In the genomic region with DNA sequence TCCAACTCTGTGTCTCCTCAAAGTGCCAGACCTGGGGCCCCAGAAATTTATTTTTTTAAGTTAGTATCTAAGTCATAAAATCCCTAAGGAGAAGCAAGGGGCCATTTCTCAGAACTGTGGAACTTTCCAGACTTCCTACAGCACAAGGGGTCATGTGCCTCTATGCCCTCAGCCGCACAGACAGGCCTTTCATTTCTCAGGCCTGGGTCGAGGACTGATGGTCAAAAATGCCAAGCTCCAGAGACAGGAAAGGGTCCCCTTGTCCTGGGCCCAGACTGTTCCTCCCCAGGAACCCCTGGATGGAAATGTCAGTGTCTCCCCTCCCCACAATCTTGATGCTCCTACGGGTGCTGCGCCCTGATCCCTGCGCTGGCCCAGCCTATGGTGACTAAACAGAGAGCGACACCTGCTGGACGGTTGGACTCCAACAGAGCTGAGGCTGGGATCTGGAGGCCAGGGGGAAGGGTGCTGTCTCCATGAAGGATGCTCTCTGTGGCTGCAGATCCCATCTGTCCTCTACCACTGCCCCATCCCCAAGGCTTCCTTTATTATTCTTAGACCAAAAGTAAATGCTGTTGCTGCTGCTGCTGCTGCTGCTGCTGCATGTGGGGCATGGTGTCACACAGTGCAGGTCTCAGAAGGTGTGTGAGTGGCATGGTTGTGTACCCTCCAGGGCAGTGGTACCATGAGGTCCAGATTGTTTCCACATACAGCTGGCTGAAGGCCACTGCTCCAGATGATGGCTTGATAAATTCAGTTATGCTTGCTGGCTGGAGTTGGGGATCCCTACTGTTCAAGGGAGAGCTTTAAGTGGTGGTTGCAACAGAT, we compare ENCODE assay signal across 9 mouse cellular contexts. TPM values are rescaled to one million over a fixed set of nuclear protein-coding genes. Genes with fewer than 3 reads are reported as not detected.
DNase-seq lines count a peak whose midpoint lies in the region; TF ChIP-seq lines count a peak whose summit lies in the region.
"Had no signal": no experiment of that assay in that cellular context is flagged by ENCODE, and none has a peak within 500 bp of the region (broad histone marks: within the 10 kb centered on the region; RNA-seq: fewer than 3 reads in every experiment).

No protein-coding gene starts in this region.

- no peak for TF ChIP-seq POLR2A in brain, embryonic 14.5 days (IDR thresholded peaks at IDR 0.05; ENCODE audit: borderline replicate concordance, extremely low read depth, insufficient read depth, insufficient read length, poor library complexity, severe bottlenecking)

- 30% methylated on average over 7 of the region's 7 CpGs for WGBS in forebrain, embryonic 10.5 days

- TF ChIP-seq CTCF in brain, embryonic 14.5 days (IDR thresholded peaks at IDR 0.05; ENCODE audit: borderline replicate concordance, extremely low read depth, insufficient read depth, insufficient read length), result peak; percentile 89
- TF ChIP-seq CTCF in layer of hippocampus, adult 2 months (conservative IDR thresholded peaks at IDR 0.05), result peak; percentile 92

- H3K36me3 ChIP-seq in forebrain, embryonic 10.5 days (replicated peaks), result no peaks in the 10 kb centered on the region

- H3K9me3 ChIP-seq in forebrain, embryonic 10.5 days, result no peaks in the 10 kb centered on the region

- no peak overlapping the region for H3K4me3 ChIP-seq in forebrain, embryonic 10.5 days
- H3K4me3 ChIP-seq in layer of hippocampus, adult 2 months, result no peak overlapping the region

- DNase-seq in ES-CJ7 (ENCODE audit: low read depth, low spot score), result peak; percentile 62
- peak; percentile 73 for DNase-seq in brain, embryonic 14.5 days (ENCODE audit: low read depth)
- peak; percentile 65 for DNase-seq in forebrain, embryonic 10.5 days (ENCODE audit: extremely low spot score, low spot score)
- DNase-seq in heart, postnatal 4 days, result peak; percentile 85
- peak; percentile 60 to 82 for DNase-seq in layer of hippocampus, adult 2 months (ENCODE audit: low spot score in 2 of 2)
- DNase-seq in lung, postnatal 10 days, result peak; percentile 79
- DNase-seq in retina, postnatal 1 day, result peak; percentile 80
- DNase-seq in urinary bladder, postnatal 10 days (ENCODE audit: low spot score), result peak; percentile 25

- H3K27me3 ChIP-seq in forebrain, embryonic 10.5 days (ENCODE audit: poor library complexity, severe bottlenecking), result no peaks in the 10 kb centered on the region; the same call in 1 of the 2 replicates

- no peak overlapping the region for H3K27ac ChIP-seq in forebrain, embryonic 10.5 days
- no peak overlapping the region for H3K27ac ChIP-seq in layer of hippocampus, adult 2 months

- no peaks in the 10 kb centered on the region for H3K4me1 ChIP-seq in forebrain, embryonic 10.5 days

RNA-seq across cellular contexts. Expression of a gene that starts 27.5 kb away (rescaled TPM):
- 0.43 and 0.46 TPM in 2 replicates for polyA plus RNA-seq in brain, embryonic 14.5 days (2012; rRNA removed)
- 0.04 and 0.26 TPM in 2 replicates for polyA plus RNA-seq in forebrain, embryonic 10.5 days (2016; fragmentation: Nextera tagmentation; extraction: Ambion mirVana)
- 1 to 10 TPM; 4.1 to 4.2 TPM for total RNA-seq in heart, postnatal 4 days (2021)
- total RNA-seq in layer of hippocampus, adult 2 months (2021), result 1 to 10 TPM; 3.9 to 4.6 TPM
- polyA plus RNA-seq: large intestine, adult 2 months had no signal

RNA-seq across cellular contexts. Expression of a gene that starts 50.0 kb away (rescaled TPM):
- polyA plus RNA-seq in brain, embryonic 14.5 days (2012; rRNA removed), result 2.2 and 2.6 TPM in 2 replicates
- 2.1 and 3.6 TPM in 2 replicates for polyA plus RNA-seq in forebrain, embryonic 10.5 days (2016; fragmentation: Nextera tagmentation; extraction: Ambion mirVana)
- total RNA-seq in heart, postnatal 4 days (2021), result 1 to 10 TPM in 1 of 2 experiments, under 1 TPM in 1; 0.92 to 1.3 TPM
- total RNA-seq in layer of hippocampus, adult 2 months (2021), result 1 to 10 TPM; 2.5 to 3.4 TPM

Comparison
In these comparisons a context has a peak if more than half of its experiments do, and no peak if none do; other contexts are left out.
1. DNase-seq: peak in every context shown above with its lines; median percentile 85 in heart, postnatal 4 days; 80 in retina, postnatal 1 day; 79 in lung, postnatal 10 days; 73 in brain, embryonic 14.5 days; 71 in layer of hippocampus, adult 2 months; 65 in forebrain, embryonic 10.5 days; 62 in ES-CJ7; 25 in urinary bladder, postnatal 10 days.